Mouse (Mus musculus) hindbrain, postnatal 0 days (tissue): Measurements from ENCODE around the gene C2cd4c. TPM values are rescaled to one million over a fixed set of nuclear protein-coding genes. Genes with fewer than 3 reads are reported as not detected.

Experiments used
- ATAC-seq: fragments of 200-750 bp; cut with Nextera tagmentation; 2 replicates; pipeline ENCODE4 v1.8.0; 2017; ENCODE audit warnings: mild to moderate bottlenecking, moderate TSS enrichment, moderate library complexity
- DNase-seq: peaks from one replicate; pipeline ENCODE4 v3.0.0-alpha.2; 2015; ENCODE audit warnings: low spot score
- H3K27ac ChIP-seq: fragments of 300-500 bp; sonication (generic); 2 replicates; pipeline ENCODE4 v1.5.1; 2014; ENCODE audit warnings: mild to moderate bottlenecking
- H3K27me3 ChIP-seq: fragments of 300-500 bp; sonication (generic); 2 replicates; pipeline ENCODE4 v1.6.1; 2014; ENCODE audit warnings: low read length, mixed read lengths; ENCODE audit not compliant: insufficient read depth
- H3K36me3 ChIP-seq: fragments of 300-500 bp; sonication (generic); 2 replicates; pipeline ENCODE4 v1.6.1; 2014; ENCODE audit warnings: low read length, mixed read lengths; ENCODE audit not compliant: insufficient read depth
- H3K4me1 ChIP-seq: fragments of 300-500 bp; sonication (generic); 2 replicates; pipeline ENCODE4 v1.6.1; 2014; ENCODE audit warnings: antibody characterized with exemption, low read length, mixed read lengths; ENCODE audit not compliant: insufficient read depth
- H3K4me2 ChIP-seq: fragments of 300-500 bp; sonication (generic); 2 replicates; pipeline ENCODE4 v1.6.1; 2014; ENCODE audit warnings: low read depth, mild to moderate bottlenecking, low read length, moderate library complexity, mixed read lengths
- H3K4me3 ChIP-seq: fragments of 300-500 bp; sonication (generic); 2 replicates; pipeline ENCODE4 v1.5.1; 2014; ENCODE audit warnings: low read length
- H3K9ac ChIP-seq: fragments of 300-500 bp; sonication (generic); replicated peaks from 2 replicates; pipeline ENCODE4 v1.6.1; 2014; ENCODE audit warnings: mild to moderate bottlenecking, low read length, moderate library complexity, mixed read lengths
- H3K9me3 ChIP-seq: fragments of 300-500 bp; sonication (generic); 2 replicates; pipeline ENCODE4 v1.6.1; 2016; ENCODE audit warnings: low read length, mixed read lengths
- CTCF ChIP-seq: IDR thresholded peaks from 2 replicates; pipeline ENCODE4 v1.5.1; 2016; ENCODE audit warnings: antibody characterized with exemption, control low read depth, low read depth
- WGBS: fragments of 180-500 bp; shearing (Covaris S2); extraction: QIAGEN DNeasy Blood & Tissue Kit; methylation state at CpG from one replicate; pipeline ENCODE4 v1.1.7; 2014; 5-methylcytosine and 5-hydroxymethylcytosine counted together
- polyA plus RNA-seq: library from polyadenylated mRNA; unstranded; fragments of >200 nt; fragmentation: Nextera tagmentation; extraction: Ambion mirVana; gene quantifications from 2 replicates; pipeline ENCODE4 v1.2.1, GENCODE M21; 2015
- total RNA-seq: library from RNA; depleted of rRNA; stranded (reverse); fragments of >200 nt; gene quantifications from 2 replicates; pipeline ENCODE4 v1.2.3, GENCODE M21; 2014; rRNA removed

C2cd4c gene
- total RNA-seq (31.9 and 37.6 TPM in 2 replicates), polyA plus RNA-seq (1.0 and 1.1 TPM in 2 replicates)

DNA sequence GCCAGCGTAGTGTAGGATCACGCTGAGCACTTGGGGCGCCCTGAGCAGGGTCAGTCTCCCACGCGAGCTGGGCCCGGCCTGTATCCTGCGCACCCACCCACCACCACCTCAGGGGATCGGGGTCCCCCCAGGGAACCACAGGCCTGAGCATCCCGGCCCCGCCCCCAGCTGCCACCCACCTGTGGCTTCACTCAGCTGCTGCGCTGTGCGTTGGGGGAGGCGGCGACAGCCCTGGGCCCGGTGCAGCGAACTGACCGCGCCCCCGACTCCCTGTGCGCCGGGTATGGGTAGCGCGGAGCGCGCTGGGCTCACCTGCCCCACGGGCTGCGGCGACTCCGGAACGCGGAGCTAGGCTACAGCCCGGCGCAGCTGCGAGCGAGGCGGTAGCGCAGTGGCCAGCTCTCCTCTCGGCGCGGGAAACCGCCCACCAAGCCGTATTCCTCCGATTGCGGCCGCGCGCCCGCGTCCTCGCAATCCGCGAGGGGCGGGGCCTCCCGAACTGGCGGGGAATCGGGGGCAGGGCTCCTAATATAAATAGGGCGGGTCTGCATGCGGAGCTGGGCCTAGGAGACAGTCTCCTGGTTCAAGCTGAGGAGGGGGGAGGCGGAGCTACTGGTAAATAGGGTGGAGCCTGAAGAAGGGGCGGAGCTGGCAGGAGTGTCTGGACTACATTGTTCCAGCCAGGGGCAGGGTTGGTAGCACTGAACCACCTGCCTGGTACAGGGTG is at the start of gene C2cd4c:
Gene C2cd4c (minus strand): TSS at position 448 of the 727 bp plus-strand sequence.
- Histone ChIP-seq H3K27me3 (0 out of 2 replicates have a peak, but pooled peaks cover 10% of the 10 kb centered on the region), H3K27ac (peak within 1 kb of the TSS; percentile 37; the same call in 1 of the 2 replicates), H3K4me2 (peak within 1 kb of the TSS; percentile 92), H3K9ac (peak within 1 kb of the TSS; percentile 53), H3K4me3 (peak within 1 kb of the TSS; percentile 53), H3K9me3 (no peaks in the 10 kb centered on the region), H3K4me1 (peaks cover 17% of the 10 kb centered on the region), H3K36me3 (no peaks in the 10 kb centered on the region)
- ATAC-seq (peak; percentile 87), DNase-seq (peak; percentile 90)
- WGBS = 4% methylated on average over 47 of the region's 60 CpGs
- no peak for TF ChIP-seq CTCF

DNA sequence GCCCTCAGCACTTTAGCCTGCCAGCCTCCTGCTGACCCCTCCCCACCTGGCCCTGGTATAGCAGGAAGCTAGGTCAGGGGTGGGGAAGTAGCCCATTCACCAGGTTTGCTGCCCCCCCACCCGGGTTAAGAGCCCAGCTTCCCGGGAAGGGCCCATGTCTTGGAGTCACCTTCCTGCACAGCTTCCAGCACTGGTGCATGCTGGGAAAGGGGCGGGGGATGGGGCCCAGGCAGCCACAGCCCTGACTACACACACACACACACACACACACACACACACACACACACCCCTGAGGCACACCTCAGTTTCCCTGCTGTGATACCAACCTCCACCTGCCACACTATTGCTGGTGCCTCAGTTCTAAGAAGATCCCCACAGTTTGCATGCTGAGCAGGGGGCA is 48.0 kb upstream of the C2cd4c start:
- H3K4me3 ChIP-seq = no peak overlapping the region
- no peaks in the 10 kb centered on the region for H3K9me3 ChIP-seq
- ATAC-seq (no peak), DNase-seq (no peak)
- H3K27ac ChIP-seq = no peak overlapping the region
- no peak overlapping the region for H3K4me2 ChIP-seq
- H3K4me1 ChIP-seq = no peaks in the 10 kb centered on the region
- no peaks in the 10 kb centered on the region for H3K27me3 ChIP-seq
- WGBS = 62% methylated on average over 3 of the region's 3 CpGs
- H3K36me3 ChIP-seq = no peaks in the 10 kb centered on the region
- no peak for TF ChIP-seq CTCF
- no peak overlapping the region for H3K9ac ChIP-seq

- Histone ChIP-seq H3K4me1 (no peaks in the 10 kb centered on the region), H3K4me2 (no peak overlapping the region), H3K9ac (no peak overlapping the region), H3K27ac (no peak overlapping the region), H3K9me3 (no peaks in the 10 kb centered on the region), H3K27me3 (no peaks in the 10 kb centered on the region), H3K36me3 (no peaks in the 10 kb centered on the region), H3K4me3 (no peak overlapping the region)
- TF ChIP-seq CTCF = peak; percentile 71
- no peak for DNase-seq
- ATAC-seq = no peak
- 85% methylated on average over 2 of the region's 2 CpGs for WGBS
Measured at GRCm38 (mm10) chr10:79660298-79660697, 46.5 kb upstream of the C2cd4c start.

GRCm38 (mm10) chr10:79658829-79659228 is 45.0 kb upstream of the C2cd4c start:
- Histone ChIP-seq H3K27ac (no peak overlapping the region), H3K27me3 (no peaks in the 10 kb centered on the region), H3K4me3 (no peak overlapping the region), H3K4me1 (no peaks in the 10 kb centered on the region; the same call in 1 of the 2 replicates), H3K9me3 (no peaks in the 10 kb centered on the region), H3K9ac (no peak overlapping the region), H3K4me2 (no peak overlapping the region), H3K36me3 (no peaks in the 10 kb centered on the region)
- peak; percentile 54 for TF ChIP-seq CTCF
- ATAC-seq (no peak), DNase-seq (no peak)
- WGBS = 25% methylated on average over 4 of the region's 4 CpGs

DNA sequence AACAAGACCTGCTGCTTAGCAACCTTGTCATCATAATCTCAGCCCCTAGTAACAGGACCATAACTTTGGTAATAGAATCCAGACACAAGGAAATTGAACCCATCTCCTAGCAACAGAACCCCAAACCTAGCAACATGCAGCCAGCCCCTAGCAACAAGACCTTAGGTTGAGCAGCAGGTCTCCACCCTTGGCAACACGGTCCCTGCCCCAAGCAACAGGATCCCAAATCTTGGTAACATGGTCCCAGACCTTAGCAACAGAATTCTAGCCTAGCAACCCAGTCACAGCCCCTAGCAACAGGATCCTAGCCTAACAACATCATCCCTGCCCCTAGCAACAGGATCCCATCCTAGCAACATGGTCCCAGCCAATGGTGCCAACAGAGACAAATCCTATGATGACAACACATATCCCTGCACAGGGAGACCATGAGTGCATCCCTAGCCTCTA is 41.1 kb upstream of the C2cd4c start:
- TF ChIP-seq CTCF = no peak

GRCm38 (mm10) chr10:79652789-79653188 is 39.0 kb upstream of the C2cd4c start:
- ATAC-seq (no peak), DNase-seq (no peak)
- H3K4me1 ChIP-seq = no peaks in the 10 kb centered on the region; the same call in 1 of the 2 replicates
- H3K27me3 ChIP-seq = no peaks in the 10 kb centered on the region
- H3K9ac ChIP-seq = no peak overlapping the region
- H3K9me3 ChIP-seq = no peaks in the 10 kb centered on the region
- 64% methylated on average over 7 of the region's 7 CpGs for WGBS
- H3K36me3 ChIP-seq = no peaks in the 10 kb centered on the region
- no peak overlapping the region for H3K4me3 ChIP-seq
- H3K4me2 ChIP-seq = no peak overlapping the region
- no peak overlapping the region for H3K27ac ChIP-seq
- TF ChIP-seq CTCF = no peak

More for the DNA sequence above, 41.1 kb upstream of the C2cd4c start:
- peak; percentile 91 for ATAC-seq
- Histone ChIP-seq H3K27ac (peak overlapping the region; percentile 72), H3K27me3 (no peaks in the 10 kb centered on the region), H3K36me3 (no peaks in the 10 kb centered on the region), H3K9me3 (no peaks in the 10 kb centered on the region), H3K4me2 (0 out of 2 replicates have a peak overlapping the region, but pooled peaks have one; percentile 3), H3K9ac (no peak overlapping the region), H3K4me3 (no peak overlapping the region), H3K4me1 (no peaks in the 10 kb centered on the region; the same call in 1 of the 2 replicates)
- DNase-seq = peak; percentile 71
- 7% methylated on average over 1 of the region's 1 CpGs for WGBS
